Mouse (Mus musculus) CD8-positive naive resting alpha-beta T cell, adult 2 months (primary cell): Measurements from ENCODE around the gene Stum.

Experiments
- DNase-seq, 2 experiments: peaks; one replicate each; pipeline ENCODE4 v3.0.0; 2022; ENCODE audit warnings: low read depth in 2 of 2, low spot score in 2 of 2

The Stum gene

GRCm38 (mm10) chr1:180499766-180500165, 16.5 kb upstream of the Stum start:
- no peak for DNase-seq

GRCm38 (mm10) chr1:180492777-180493176, 9.5 kb upstream of the Stum start:
- no peak for DNase-seq

GRCm38 (mm10) chr1:180485346-180485745, 2.0 kb upstream of the Stum start:
- no peak for DNase-seq

- no peak for DNase-seq
These were observed 385 bp downstream of the Stum start for GRCm38 (mm10) chr1:180482840-180483398.

GRCm38 (mm10) chr1:180481956-180482355, 1.3 kb downstream of the Stum start:
- DNase-seq, result no peak

- no peak for DNase-seq
These were observed 2.0 kb downstream of the Stum start for GRCm38 (mm10) chr1:180481331-180481730.

- no peak for DNase-seq
These were observed 3.0 kb downstream of the Stum start for GRCm38 (mm10) chr1:180480325-180480724.

- no peak for DNase-seq
These were observed 9.7 kb downstream of the Stum start for GRCm38 (mm10) chr1:180473566-180473965.

- no peak for DNase-seq
These were observed 15.3 kb downstream of the Stum start for GRCm38 (mm10) chr1:180468004-180468403.

- no peak for DNase-seq
These were observed 17.7 kb downstream of the Stum start for GRCm38 (mm10) chr1:180465620-180466019.

GRCm38 (mm10) chr1:180464357-180464756, 18.9 kb downstream of the Stum start:
- DNase-seq, result no peak

- no peak for DNase-seq
These were observed 20.3 kb downstream of the Stum start for GRCm38 (mm10) chr1:180462983-180463475.

- no peak for DNase-seq
These were observed 20.9 kb downstream of the Stum start for GRCm38 (mm10) chr1:180462396-180462795.

- no peak for DNase-seq
These were observed 22.6 kb downstream of the Stum start for GRCm38 (mm10) chr1:180460721-180461120.

- DNase-seq, result no peak
These were observed 24.6 kb downstream of the Stum start for GRCm38 (mm10) chr1:180458680-180459079.

GRCm38 (mm10) chr1:180458274-180458673, 25.0 kb downstream of the Stum start:
- no peak for DNase-seq

- DNase-seq, result no peak
These were observed 33.7 kb downstream of the Stum start for GRCm38 (mm10) chr1:180449641-180450040.

GRCm38 (mm10) chr1:180444411-180444810, 38.9 kb downstream of the Stum start:
- DNase-seq, result no peak

- no peak for DNase-seq
These were observed 43.8 kb downstream of the Stum start for GRCm38 (mm10) chr1:180439496-180439895.

- no peak for DNase-seq
These were observed 48.4 kb downstream of the Stum start for GRCm38 (mm10) chr1:180434925-180435324.

GRCm38 (mm10) chr1:180433796-180434566, 49.3 kb downstream of the Stum start:
- no peak for DNase-seq

GRCm38 (mm10) chr1:180433098-180433538, 50.2 kb downstream of the Stum start:
- DNase-seq, result no peak

GRCm38 (mm10) chr1:180431833-180432232, 51.5 kb downstream of the Stum start:
- peak; percentile 59 to 79 for DNase-seq
